Mouse (Mus musculus) hindbrain, embryonic 14.5 days (tissue): ENCODE results near the gene Mrpl51. TPM values are rescaled to one million over a fixed set of nuclear protein-coding genes. Genes with fewer than 3 reads are reported as not detected.

Source experiments
- ATAC-seq: fragments of 200-750 bp; cut with Nextera tagmentation; 2 replicates; pipeline ENCODE4 v1.8.0; 2017; ENCODE audit warnings: moderate number of reproducible peaks, mild to moderate bottlenecking, moderate TSS enrichment, moderate library complexity; ENCODE audit not compliant: low FRiP score
- DNase-seq: peaks from one replicate; pipeline ENCODE4 v3.0.0-alpha.2; 2015; ENCODE audit warnings: low spot score
- H3K27ac ChIP-seq: fragments of 300-500 bp; sonication (generic); 2 replicates; pipeline ENCODE4 v1.5.1; 2014; ENCODE audit warnings: mild to moderate bottlenecking, moderate library complexity
- H3K27me3 ChIP-seq: fragments of 300-500 bp; sonication (generic); 2 replicates; pipeline ENCODE4 v1.6.1; 2014; ENCODE audit warnings: mild to moderate bottlenecking, low read length, mixed read lengths; ENCODE audit not compliant: control insufficient read depth, insufficient read depth
- H3K36me3 ChIP-seq: fragments of 300-500 bp; sonication (generic); replicated peaks from 2 replicates; pipeline ENCODE4 v1.6.1; 2014; ENCODE audit not compliant: control insufficient read depth, insufficient read depth
- H3K4me1 ChIP-seq: fragments of 300-500 bp; sonication (generic); replicated peaks from 2 replicates; pipeline ENCODE4 v1.6.1; 2014; ENCODE audit warnings: antibody characterized with exemption, low read length, mixed read lengths; ENCODE audit not compliant: control insufficient read depth, insufficient read depth
- H3K4me2 ChIP-seq: fragments of 300-500 bp; sonication (generic); replicated peaks from 2 replicates; pipeline ENCODE4 v1.6.1; 2014; ENCODE audit warnings: mild to moderate bottlenecking, moderate library complexity
- H3K4me3 ChIP-seq: fragments of 300-500 bp; sonication (generic); replicated peaks from 2 replicates; pipeline ENCODE4 v1.5.1; 2014; ENCODE audit warnings: mild to moderate bottlenecking, low read length
- H3K9ac ChIP-seq: fragments of 300-500 bp; sonication (generic); 2 replicates; pipeline ENCODE4 v1.6.1; 2014
- H3K9me3 ChIP-seq: fragments of 300-500 bp; sonication (generic); 2 replicates; pipeline ENCODE4 v1.6.1; 2016; ENCODE audit warnings: low read length; ENCODE audit not compliant: control insufficient read depth
- WGBS: fragments of 180-500 bp; shearing (Covaris S2); extraction: QIAGEN DNeasy Blood & Tissue Kit; methylation state at CpG from one replicate; pipeline ENCODE4 v1.1.7; 2014; 5-methylcytosine and 5-hydroxymethylcytosine counted together
- polyA plus RNA-seq: library from polyadenylated mRNA; unstranded; fragments of >200 nt; fragmentation: Nextera tagmentation; extraction: Ambion mirVana; gene quantifications from 2 replicates; pipeline ENCODE4 v1.2.1, GENCODE M21; 2014

Mrpl51 gene
- polyA plus RNA-seq, 1 experiment from 2014 or later = 142 TPM

DNA sequence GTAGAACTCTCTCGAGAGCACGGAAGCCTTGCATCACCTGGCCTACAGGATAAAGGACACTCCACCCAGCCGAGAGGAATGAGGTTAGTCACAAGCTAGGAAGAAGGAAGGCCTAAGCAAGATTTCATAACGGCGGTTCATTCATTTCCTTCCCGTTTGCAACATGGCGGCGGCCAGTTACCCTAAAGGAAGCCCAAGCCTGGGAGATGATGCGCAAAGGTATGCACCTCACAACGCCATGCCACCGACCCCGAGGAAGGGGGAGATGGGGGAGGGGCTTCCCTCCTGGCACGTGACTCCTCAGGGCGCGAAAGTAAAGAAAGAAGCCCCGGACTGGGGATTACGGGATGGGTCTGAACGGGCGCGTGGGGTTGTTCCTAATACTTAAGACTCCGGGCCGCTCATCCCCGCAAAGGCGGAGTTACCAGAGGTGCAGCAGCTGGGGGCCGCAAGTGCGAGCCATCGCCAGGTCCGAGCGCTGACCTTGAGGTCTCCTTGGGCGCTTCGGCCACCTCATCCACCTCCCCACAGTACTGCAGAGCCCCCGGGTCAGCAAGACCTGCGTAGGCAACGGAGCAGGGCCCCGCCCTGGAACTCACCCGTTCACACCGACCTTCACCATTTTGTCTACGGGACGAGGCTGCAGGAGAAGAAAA is 26.8 kb upstream of the Mrpl51 start:
- no peaks in the 10 kb centered on the region for H3K9me3 ChIP-seq
- no peaks in the 10 kb centered on the region for H3K27me3 ChIP-seq
- peak overlapping the region; percentile 98 for H3K9ac ChIP-seq
- H3K4me3 ChIP-seq = peak overlapping the region; percentile 97
- peak; percentile 42 for ATAC-seq
- DNase-seq = peak; percentile 71
- H3K36me3 ChIP-seq = peaks cover 56% of the 10 kb centered on the region
- WGBS = under 1% methylated on average over 38 of the region's 39 CpGs
- H3K4me2 ChIP-seq = peak overlapping the region; percentile 89
- H3K4me1 ChIP-seq = peaks cover 34% of the 10 kb centered on the region
- peak overlapping the region; percentile 90 for H3K27ac ChIP-seq

DNA sequence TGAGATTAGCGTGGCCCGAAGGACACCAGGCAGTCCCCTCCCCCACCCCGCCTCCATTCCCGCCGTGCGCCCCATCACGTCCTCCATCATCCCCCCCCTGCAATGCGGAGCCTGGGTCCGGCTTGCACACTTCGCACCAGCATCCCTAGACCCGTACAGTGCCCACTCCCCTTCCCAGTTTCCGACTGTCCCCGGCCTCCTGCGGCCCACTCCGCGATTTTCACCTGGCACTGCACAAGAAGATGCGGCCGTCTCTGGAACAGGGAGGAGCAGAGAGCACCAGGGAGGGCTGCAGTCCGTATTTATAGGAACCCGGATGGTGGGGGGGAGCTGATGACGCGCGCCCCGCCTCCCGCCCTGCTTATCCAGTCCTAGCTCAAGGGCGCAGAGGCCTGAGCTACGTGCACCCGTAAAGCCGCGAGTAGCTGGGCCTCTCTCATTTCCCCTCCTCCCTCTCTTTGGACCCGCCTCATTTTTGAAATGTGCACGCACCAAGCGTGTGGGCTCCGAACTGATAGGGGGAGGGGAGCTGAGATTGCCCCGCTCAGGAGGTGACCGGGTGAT is 26.2 kb upstream of the Mrpl51 start:
- peaks cover 56% of the 10 kb centered on the region for H3K36me3 ChIP-seq
- DNase-seq (peak; percentile 95), ATAC-seq (peak; percentile 92)
- H3K4me2 ChIP-seq = peak overlapping the region; percentile 89
- peaks cover 34% of the 10 kb centered on the region for H3K4me1 ChIP-seq
- peak overlapping the region; percentile 90 for H3K27ac ChIP-seq
- H3K9ac ChIP-seq = peak overlapping the region; percentile 98
- H3K27me3 ChIP-seq = no peaks in the 10 kb centered on the region
- under 1% methylated on average over 33 of the region's 36 CpGs for WGBS
- H3K4me3 ChIP-seq = peak overlapping the region; percentile 97
- no peaks in the 10 kb centered on the region for H3K9me3 ChIP-seq

DNA sequence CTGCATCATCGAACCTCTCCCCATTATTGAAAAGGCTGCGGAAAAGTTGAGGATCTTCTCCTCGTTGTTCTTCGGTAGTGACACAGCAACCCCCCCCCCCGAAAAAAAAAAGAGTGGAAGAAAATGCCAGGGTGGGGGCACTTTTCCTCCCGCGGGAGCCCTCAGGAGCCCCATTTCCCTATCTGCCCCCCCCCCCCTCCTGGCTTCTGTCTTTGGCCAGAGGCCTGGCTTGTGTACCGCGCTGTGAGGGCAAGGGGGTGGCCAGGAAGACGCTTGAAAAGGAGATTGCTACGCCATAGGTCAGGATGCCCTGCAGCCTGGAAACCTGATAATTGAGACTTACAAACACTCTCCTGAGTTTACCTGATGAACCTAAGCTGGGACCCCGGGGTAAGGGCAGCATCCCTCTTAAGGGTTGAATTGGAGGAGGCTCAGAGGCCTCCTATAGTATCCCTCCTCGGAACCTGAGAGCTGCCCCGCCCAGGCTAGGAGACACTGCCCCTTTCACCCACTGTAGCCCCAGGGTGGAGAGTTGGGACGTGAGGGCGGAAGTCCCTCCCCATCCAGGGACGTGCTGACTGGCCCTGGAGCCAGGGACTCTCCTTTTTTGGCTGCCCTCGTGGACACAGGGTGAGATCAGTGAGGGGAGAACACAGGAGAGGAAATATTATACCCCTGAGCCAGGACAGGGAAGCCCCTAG is 25.4 kb upstream of the Mrpl51 start, which contains the start of gene Gapdh:
Gene Gapdh (minus strand): TSS at position 417 of the 701 bp plus-strand sequence.
- H3K36me3 ChIP-seq = peaks cover 56% of the 10 kb centered on the region
- DNase-seq (peak; percentile 58), ATAC-seq (peak; percentile 9; the same call in 1 of the 2 replicates)
- peak within 1 kb of the TSS; percentile 90 for H3K27ac ChIP-seq
- no peaks in the 10 kb centered on the region for H3K27me3 ChIP-seq
- H3K9me3 ChIP-seq = no peaks in the 10 kb centered on the region
- peak within 1 kb of the TSS; percentile 89 for H3K4me2 ChIP-seq
- H3K4me1 ChIP-seq = peaks cover 34% of the 10 kb centered on the region
- peak within 1 kb of the TSS; percentile 98 for H3K9ac ChIP-seq
- peak within 1 kb of the TSS; percentile 97 for H3K4me3 ChIP-seq
- under 1% methylated on average over 18 of the region's 18 CpGs for WGBS

DNA sequence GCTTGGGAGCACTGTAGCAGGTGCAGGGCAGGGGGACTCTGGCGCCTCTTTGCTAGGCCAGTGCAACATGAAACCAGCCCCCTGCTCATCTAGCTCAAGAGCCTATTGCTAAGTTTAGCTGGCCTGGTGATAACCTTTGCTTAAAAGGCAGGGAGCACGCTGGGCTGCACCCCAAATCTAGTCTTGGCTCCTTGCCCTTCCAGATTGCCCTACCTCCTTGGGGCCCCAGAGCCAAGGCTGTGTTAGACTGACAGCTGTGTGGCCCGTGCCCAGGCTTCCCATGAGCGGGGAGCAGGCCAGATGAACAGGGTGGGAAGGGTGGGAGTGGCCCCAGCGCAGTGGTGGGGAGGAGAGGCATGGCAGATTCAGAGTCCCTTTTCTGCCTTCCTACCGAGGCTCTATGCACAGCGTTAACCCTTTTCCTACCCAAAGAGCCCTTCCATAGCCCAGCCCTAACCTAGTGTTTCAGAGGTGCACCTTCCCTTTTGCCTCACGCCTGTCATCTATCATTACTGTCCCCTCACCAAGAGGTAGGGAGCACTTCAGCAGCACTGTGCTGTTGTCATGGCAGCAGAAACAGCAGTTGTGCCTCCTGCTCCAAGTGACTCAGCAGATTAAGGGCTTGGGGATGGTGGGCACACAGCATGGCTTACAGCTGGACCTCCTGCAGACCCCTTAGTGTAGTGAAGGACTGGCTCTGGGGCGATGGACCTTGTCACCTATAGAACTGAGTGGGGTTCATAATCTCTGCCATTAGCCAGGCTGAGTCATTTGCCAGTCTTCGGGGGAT is 24.5 kb upstream of the Mrpl51 start:
- H3K9ac ChIP-seq = peak overlapping the region; percentile 98; the same call in 1 of the 2 replicates
- H3K27me3 ChIP-seq = no peaks in the 10 kb centered on the region
- peak overlapping the region; percentile 89 for H3K4me2 ChIP-seq
- H3K36me3 ChIP-seq = peaks cover 57% of the 10 kb centered on the region
- peak overlapping the region; percentile 90 for H3K27ac ChIP-seq
- no peaks in the 10 kb centered on the region for H3K9me3 ChIP-seq
- peak overlapping the region; percentile 97; the same call in 1 of the 2 replicates for H3K4me3 ChIP-seq
- ATAC-seq = no peak; the same call in 1 of the 2 replicates
- WGBS = 11% methylated on average over 10 of the region's 10 CpGs
- DNase-seq = no peak
- peaks cover 34% of the 10 kb centered on the region for H3K4me1 ChIP-seq

DNA sequence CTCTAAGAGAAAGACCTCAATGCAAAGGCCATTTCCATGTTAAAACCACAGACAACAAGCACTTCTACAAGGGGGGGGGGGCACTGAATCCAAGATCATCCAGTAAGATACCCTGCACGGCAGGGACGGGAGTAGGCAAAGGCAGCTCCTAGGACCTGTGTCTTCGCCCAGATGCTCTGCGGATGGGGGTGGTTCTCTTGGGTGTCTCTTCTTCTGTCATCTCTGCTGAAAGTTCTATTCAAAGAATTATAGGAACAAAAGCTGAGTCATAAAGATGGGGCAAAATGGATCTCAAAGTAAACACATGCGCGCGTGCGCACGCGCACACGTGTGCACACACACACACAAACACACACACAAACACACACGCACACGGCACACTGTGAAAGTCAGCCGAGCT is 23.5 kb upstream of the Mrpl51 start:
- no peak overlapping the region for H3K9ac ChIP-seq
- H3K9me3 ChIP-seq = no peaks in the 10 kb centered on the region
- no peak overlapping the region for H3K4me2 ChIP-seq
- 94% methylated on average over 14 of the region's 14 CpGs for WGBS
- no peak for ATAC-seq
- peaks cover 34% of the 10 kb centered on the region for H3K4me1 ChIP-seq
- no peak for DNase-seq
- peaks cover 60% of the 10 kb centered on the region for H3K36me3 ChIP-seq
- H3K27me3 ChIP-seq = no peaks in the 10 kb centered on the region
- H3K4me3 ChIP-seq = no peak overlapping the region
- H3K27ac ChIP-seq = no peak overlapping the region

DNA sequence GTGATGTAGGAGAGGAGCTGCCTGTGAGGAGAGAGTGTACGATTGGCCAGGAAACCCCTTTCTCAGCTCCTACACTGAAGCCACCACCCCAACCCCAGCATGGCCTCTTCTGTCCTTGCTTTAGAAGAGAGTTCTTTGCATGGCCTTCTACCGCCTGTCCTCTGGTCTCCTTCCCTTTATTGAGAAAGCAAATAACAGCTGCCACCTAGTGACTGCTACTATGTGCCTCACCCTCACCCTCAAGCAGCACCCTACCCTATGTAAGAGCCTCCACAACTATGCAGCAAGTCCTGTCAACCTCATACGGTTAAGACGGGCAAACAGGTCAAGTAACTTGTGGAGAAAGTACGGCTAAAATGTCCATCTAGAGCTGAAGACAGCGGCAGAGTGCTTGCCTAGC is 21.4 kb upstream of the Mrpl51 start:
- peaks cover 76% of the 10 kb centered on the region for H3K36me3 ChIP-seq
- no peak for ATAC-seq
- peaks cover 21% of the 10 kb centered on the region for H3K4me1 ChIP-seq
- H3K27me3 ChIP-seq = no peaks in the 10 kb centered on the region
- H3K4me3 ChIP-seq = no peak overlapping the region
- no peak for DNase-seq
- H3K4me2 ChIP-seq = no peak overlapping the region
- no peaks in the 10 kb centered on the region for H3K9me3 ChIP-seq
- no peak overlapping the region for H3K9ac ChIP-seq
- 85% methylated on average over 6 of the region's 6 CpGs for WGBS
- no peak overlapping the region for H3K27ac ChIP-seq

DNA sequence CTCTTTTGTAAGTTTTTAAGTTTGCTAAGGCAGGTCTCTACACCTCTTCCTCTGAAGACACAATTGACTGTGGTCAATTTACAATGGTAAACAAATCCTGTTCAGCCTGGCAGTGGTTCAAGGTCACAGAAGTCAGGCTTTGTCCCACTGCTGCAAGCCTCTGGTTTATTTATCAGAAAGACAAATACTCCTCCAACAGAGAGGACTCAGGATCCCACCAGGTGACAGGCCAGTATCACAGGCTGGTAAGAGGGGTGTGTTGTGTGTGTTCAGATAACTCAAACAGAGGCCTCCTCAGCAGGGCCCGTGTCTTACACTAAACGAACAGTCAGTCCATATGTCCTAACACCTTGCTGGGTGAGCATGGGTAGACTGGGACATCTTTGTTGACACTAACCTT is 19.1 kb upstream of the Mrpl51 start:
- Histone ChIP-seq H3K36me3 (peaks cover 99% of the 10 kb centered on the region), H3K4me3 (no peak overlapping the region), H3K4me2 (no peak overlapping the region), H3K27me3 (no peaks in the 10 kb centered on the region), H3K4me1 (peaks cover 4% of the 10 kb centered on the region; the same call in 1 of the 2 replicates), H3K9ac (no peak overlapping the region), H3K9me3 (no peaks in the 10 kb centered on the region), H3K27ac (no peak overlapping the region)
- ATAC-seq (no peak), DNase-seq (no peak)
- 90% methylated on average over 2 of the region's 2 CpGs for WGBS

DNA sequence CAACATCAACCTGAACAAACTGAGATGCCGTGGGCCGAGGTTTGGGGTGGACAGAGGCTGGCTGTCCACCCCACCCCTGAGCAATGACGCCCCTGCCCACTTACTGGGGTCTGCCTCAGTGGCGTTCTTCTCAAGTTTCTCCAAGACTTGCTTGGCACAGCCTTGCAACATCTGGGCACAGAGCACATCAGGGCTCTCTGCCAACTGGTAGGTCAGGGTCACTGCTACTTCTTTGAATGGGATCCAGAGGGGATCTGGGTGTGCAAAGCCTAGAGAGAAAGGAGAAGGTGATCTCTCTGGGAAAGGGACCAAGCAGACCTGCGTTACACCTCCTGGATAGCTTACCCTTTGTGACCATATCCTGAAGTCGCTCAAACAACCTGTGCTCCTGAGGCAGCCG is 18.3 kb upstream of the Mrpl51 start:
- H3K36me3 ChIP-seq = peaks cover 99% of the 10 kb centered on the region
- H3K27ac ChIP-seq = no peak overlapping the region
- H3K9ac ChIP-seq = no peak overlapping the region
- no peaks in the 10 kb centered on the region for H3K4me1 ChIP-seq
- H3K9me3 ChIP-seq = no peaks in the 10 kb centered on the region
- 98% methylated on average over 7 of the region's 7 CpGs for WGBS
- H3K4me3 ChIP-seq = no peak overlapping the region
- ATAC-seq (no peak), DNase-seq (no peak)
- H3K27me3 ChIP-seq = no peaks in the 10 kb centered on the region
- H3K4me2 ChIP-seq = no peak overlapping the region

DNA sequence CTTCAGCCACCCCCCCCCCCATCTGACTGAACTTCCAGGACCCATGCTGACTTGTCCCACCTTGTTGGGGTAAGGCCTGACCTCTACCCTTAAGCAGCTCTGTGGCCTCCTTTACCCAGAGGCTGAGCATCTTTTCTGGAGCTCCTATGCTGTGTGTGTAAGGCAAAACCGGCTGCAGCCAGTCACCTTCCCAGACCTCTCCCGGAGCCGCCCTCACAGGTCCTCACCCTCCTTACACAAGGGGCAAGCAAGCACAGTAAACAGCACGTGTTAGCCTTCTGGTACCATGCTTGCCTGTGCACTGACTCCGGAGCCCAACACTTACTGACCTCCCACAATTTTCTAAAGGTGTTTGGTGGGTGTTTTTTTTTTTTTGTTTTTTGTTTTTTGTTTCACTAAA is 16.1 kb upstream of the Mrpl51 start:
- H3K27me3 ChIP-seq = no peaks in the 10 kb centered on the region
- H3K27ac ChIP-seq = no peak overlapping the region
- no peaks in the 10 kb centered on the region for H3K9me3 ChIP-seq
- no peak overlapping the region for H3K9ac ChIP-seq
- H3K36me3 ChIP-seq = peaks cover 99% of the 10 kb centered on the region
- H3K4me3 ChIP-seq = no peak overlapping the region
- WGBS = 93% methylated on average over 5 of the region's 5 CpGs
- ATAC-seq (no peak), DNase-seq (no peak)
- no peak overlapping the region for H3K4me2 ChIP-seq
- no peaks in the 10 kb centered on the region for H3K4me1 ChIP-seq
